Mouse (Mus musculus): ENCODE data around the gene Uhrf1.

DNA sequence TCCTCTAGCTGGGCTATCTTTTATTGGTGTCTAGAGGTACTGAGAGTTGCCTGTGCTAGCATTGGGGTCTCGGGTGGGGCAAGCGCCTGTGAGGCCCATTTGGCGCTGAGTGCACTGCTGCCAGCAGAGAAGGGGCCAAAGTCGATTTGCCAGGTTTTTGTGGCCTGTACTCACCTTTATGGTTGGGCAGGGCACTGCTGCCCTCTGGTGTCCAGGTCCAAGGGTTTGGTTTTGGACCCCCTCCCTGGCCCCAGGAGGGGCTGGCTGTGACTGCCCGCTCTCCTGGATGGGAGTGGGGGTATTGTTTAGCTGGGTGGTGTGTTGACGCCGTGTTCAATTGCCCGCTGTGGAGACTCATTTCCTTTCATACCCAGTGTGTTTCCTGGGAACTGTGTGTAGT, 2.7 kb downstream of the Uhrf1 start:
- no peak for TF ChIP-seq EP300 (IDR thresholded peaks at IDR 0.05; ENCODE audit: low read depth)
- TF ChIP-seq CTCF (IDR thresholded peaks at IDR 0.05; ENCODE audit: low read depth) = peak; percentile 61

Measured in liver, embryonic 14.5 days (tissue).